Mouse (Mus musculus) hindbrain, postnatal 0 days (tissue): ENCODE data around the gene B3gat1. TPM values are rescaled to one million over a fixed set of nuclear protein-coding genes. Genes with fewer than 3 reads are reported as not detected.
A peak's percentile ranks its signal among the peaks of the same experiment; 100 is the strongest.

ENCODE experiments used
- ATAC-seq: fragments of 200-750 bp; cut with Nextera tagmentation; 2 replicates; pipeline ENCODE4 v1.8.0; 2017; ENCODE audit warnings: mild to moderate bottlenecking, moderate TSS enrichment, moderate library complexity
- DNase-seq: peaks from one replicate; pipeline ENCODE4 v3.0.0-alpha.2; 2015; ENCODE audit warnings: low spot score
- H3K27ac ChIP-seq: fragments of 300-500 bp; sonication (generic); 2 replicates; pipeline ENCODE4 v1.5.1; 2014; ENCODE audit warnings: mild to moderate bottlenecking
- H3K27me3 ChIP-seq: fragments of 300-500 bp; sonication (generic); 2 replicates; pipeline ENCODE4 v1.6.1; 2014; ENCODE audit warnings: low read length, mixed read lengths; ENCODE audit not compliant: insufficient read depth
- H3K36me3 ChIP-seq: fragments of 300-500 bp; sonication (generic); 2 replicates; pipeline ENCODE4 v1.6.1; 2014; ENCODE audit warnings: low read length, mixed read lengths; ENCODE audit not compliant: insufficient read depth
- H3K4me1 ChIP-seq: fragments of 300-500 bp; sonication (generic); 2 replicates; pipeline ENCODE4 v1.6.1; 2014; ENCODE audit warnings: antibody characterized with exemption, low read length, mixed read lengths; ENCODE audit not compliant: insufficient read depth
- H3K4me2 ChIP-seq: fragments of 300-500 bp; sonication (generic); 2 replicates; pipeline ENCODE4 v1.6.1; 2014; ENCODE audit warnings: low read depth, mild to moderate bottlenecking, low read length, moderate library complexity, mixed read lengths
- H3K4me3 ChIP-seq: fragments of 300-500 bp; sonication (generic); 2 replicates; pipeline ENCODE4 v1.5.1; 2014; ENCODE audit warnings: low read length
- H3K9ac ChIP-seq: fragments of 300-500 bp; sonication (generic); replicated peaks from 2 replicates; pipeline ENCODE4 v1.6.1; 2014; ENCODE audit warnings: mild to moderate bottlenecking, low read length, moderate library complexity, mixed read lengths
- H3K9me3 ChIP-seq: fragments of 300-500 bp; sonication (generic); 2 replicates; pipeline ENCODE4 v1.6.1; 2016; ENCODE audit warnings: low read length, mixed read lengths
- CTCF ChIP-seq: IDR thresholded peaks from 2 replicates; pipeline ENCODE4 v1.5.1; 2016; ENCODE audit warnings: antibody characterized with exemption, control low read depth, low read depth
- WGBS: fragments of 180-500 bp; shearing (Covaris S2); extraction: QIAGEN DNeasy Blood & Tissue Kit; methylation state at CpG from one replicate; pipeline ENCODE4 v1.1.7; 2014; 5-methylcytosine and 5-hydroxymethylcytosine counted together
- polyA plus RNA-seq: library from polyadenylated mRNA; unstranded; fragments of >200 nt; fragmentation: Nextera tagmentation; extraction: Ambion mirVana; gene quantifications from 2 replicates; pipeline ENCODE4 v1.2.1, GENCODE M21; 2015
- total RNA-seq: library from RNA; depleted of rRNA; stranded (reverse); fragments of >200 nt; gene quantifications from 2 replicates; pipeline ENCODE4 v1.2.3, GENCODE M21; 2014

B3gat1 gene
- total and polyA plus RNA-seq, 2 experiments from 2014 or later, result 37.6 to 203 TPM

GRCm38 (mm10) chr9:26700329-26700728 is 33.2 kb upstream of the B3gat1 start:
- TF ChIP-seq CTCF, result no peak

GRCm38 (mm10) chr9:26718388-26718787 is 15.1 kb upstream of the B3gat1 start:
- H3K4me2 ChIP-seq, result no peak overlapping the region
- H3K9ac ChIP-seq, result no peak overlapping the region
- TF ChIP-seq CTCF, result no peak
- no peaks in the 10 kb centered on the region for H3K27me3 ChIP-seq
- no peaks in the 10 kb centered on the region for H3K36me3 ChIP-seq
- DNase-seq, result no peak
- 33% methylated on average over 3 of the region's 3 CpGs for WGBS
- no peak overlapping the region for H3K27ac ChIP-seq
- no peak overlapping the region for H3K4me3 ChIP-seq
- no peaks in the 10 kb centered on the region for H3K4me1 ChIP-seq
- no peaks in the 10 kb centered on the region for H3K9me3 ChIP-seq
- no peak for ATAC-seq

More at GRCm38 (mm10) chr9:26700329-26700728, 33.2 kb upstream of the B3gat1 start:
- Histone ChIP-seq H3K9me3 (no peaks in the 10 kb centered on the region), H3K27ac (no peak overlapping the region), H3K9ac (no peak overlapping the region), H3K4me1 (no peaks in the 10 kb centered on the region), H3K4me2 (no peak overlapping the region), H3K36me3 (no peaks in the 10 kb centered on the region), H3K27me3 (no peaks in the 10 kb centered on the region), H3K4me3 (no peak overlapping the region)
- WGBS, result 69% methylated on average over 2 of the region's 2 CpGs
- DNase-seq (no peak), ATAC-seq (no peak)

GRCm38 (mm10) chr9:26721771-26722170 is 11.8 kb upstream of the B3gat1 start:
- no peak for DNase-seq
- Histone ChIP-seq H3K27me3 (no peaks in the 10 kb centered on the region), H3K9me3 (no peaks in the 10 kb centered on the region), H3K36me3 (no peaks in the 10 kb centered on the region), H3K4me1 (no peaks in the 10 kb centered on the region), H3K9ac (no peak overlapping the region), H3K4me3 (no peak overlapping the region), H3K27ac (no peak overlapping the region), H3K4me2 (no peak overlapping the region)
- 53% methylated on average over 7 of the region's 7 CpGs for WGBS
- ATAC-seq, result peak; percentile 61; the same call in 1 of the 2 replicates
- no peak for TF ChIP-seq CTCF

DNA sequence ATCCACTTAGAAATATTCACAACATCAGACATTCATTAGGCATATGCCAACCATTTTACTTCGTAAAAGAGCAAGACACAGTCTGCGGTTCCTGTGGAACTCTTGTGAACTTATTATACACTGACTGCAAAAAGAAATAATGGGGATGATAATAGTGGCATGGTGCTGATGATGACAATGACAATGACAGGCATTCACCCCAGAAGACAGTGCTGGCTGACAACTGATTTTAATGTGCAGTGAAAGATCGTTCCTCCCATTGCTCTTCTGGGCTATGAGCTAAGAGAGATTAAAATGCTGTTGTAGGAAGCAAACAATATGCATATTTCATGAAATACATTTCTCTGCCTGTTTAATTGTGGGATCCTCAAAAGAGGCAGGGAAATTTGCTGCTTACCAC is 7.8 kb upstream of the B3gat1 start:
- no peaks in the 10 kb centered on the region for H3K36me3 ChIP-seq
- H3K4me1 ChIP-seq, result 0 out of 2 replicates have a peak, but pooled peaks cover 2% of the 10 kb centered on the region
- H3K4me2 ChIP-seq, result no peak overlapping the region
- 59% methylated on average over 3 of the region's 3 CpGs for WGBS
- no peaks in the 10 kb centered on the region for H3K27me3 ChIP-seq
- no peaks in the 10 kb centered on the region for H3K9me3 ChIP-seq
- no peak overlapping the region for H3K4me3 ChIP-seq
- no peak for ATAC-seq
- DNase-seq, result no peak
- no peak overlapping the region for H3K27ac ChIP-seq
- no peak for TF ChIP-seq CTCF
- no peak overlapping the region for H3K9ac ChIP-seq

GRCm38 (mm10) chr9:26727445-26727844 is 6.1 kb upstream of the B3gat1 start:
- 0 out of 2 replicates have a peak, but pooled peaks cover 2% of the 10 kb centered on the region for H3K4me1 ChIP-seq
- TF ChIP-seq CTCF, result no peak
- H3K27ac ChIP-seq, result no peak overlapping the region
- DNase-seq (no peak), ATAC-seq (no peak)
- WGBS, result 41% methylated on average over 2 of the region's 2 CpGs
- H3K27me3 ChIP-seq, result no peaks in the 10 kb centered on the region
- no peaks in the 10 kb centered on the region for H3K36me3 ChIP-seq
- H3K4me3 ChIP-seq, result no peak overlapping the region
- H3K4me2 ChIP-seq, result no peak overlapping the region
- H3K9ac ChIP-seq, result no peak overlapping the region
- no peaks in the 10 kb centered on the region for H3K9me3 ChIP-seq

DNA sequence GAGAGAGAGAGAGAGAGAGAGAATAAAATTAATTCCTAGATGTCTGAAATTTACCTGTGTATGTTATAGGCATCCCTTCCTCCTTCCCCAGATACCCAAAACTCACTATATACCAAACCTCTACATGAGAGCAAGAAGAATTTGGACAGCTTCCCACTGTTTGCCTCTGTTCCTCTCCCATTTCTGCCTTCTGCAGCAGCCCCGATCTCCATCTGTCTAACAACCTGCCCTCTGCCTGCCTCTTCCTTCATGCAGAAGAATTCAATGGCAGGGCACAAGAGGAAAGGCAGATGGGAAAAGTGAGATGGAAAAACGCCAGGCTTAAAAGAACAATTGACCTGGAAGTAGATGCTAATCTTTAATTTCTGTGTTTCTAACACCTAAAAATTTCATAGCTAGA is 5.0 kb upstream of the B3gat1 start:
- no peak; the same call in 1 of the 2 replicates for TF ChIP-seq CTCF
- Histone ChIP-seq H3K4me1 (0 out of 2 replicates have a peak, but pooled peaks cover 2% of the 10 kb centered on the region), H3K4me3 (no peak overlapping the region), H3K27ac (no peak overlapping the region), H3K9me3 (no peaks in the 10 kb centered on the region), H3K4me2 (no peak overlapping the region), H3K27me3 (no peaks in the 10 kb centered on the region), H3K36me3 (no peaks in the 10 kb centered on the region), H3K9ac (no peak overlapping the region)
- ATAC-seq, result no peak
- 51% methylated on average over 2 of the region's 2 CpGs for WGBS
- peak; percentile 61 for DNase-seq

GRCm38 (mm10) chr9:26733986-26734385 is 458 bp downstream of the B3gat1 start:
- Histone ChIP-seq H3K4me1 (peaks cover 16% of the 10 kb centered on the region), H3K9me3 (no peaks in the 10 kb centered on the region), H3K36me3 (no peaks in the 10 kb centered on the region), H3K9ac (peak overlapping the region; percentile 95), H3K4me3 (peak overlapping the region; percentile 87), H3K27ac (peak overlapping the region; percentile 95), H3K27me3 (no peaks in the 10 kb centered on the region), H3K4me2 (peak overlapping the region; percentile 66)
- under 1% methylated on average over 36 of the region's 37 CpGs for WGBS
- DNase-seq (peak; percentile 67), ATAC-seq (peak; percentile 60)
- TF ChIP-seq CTCF, result no peak
